Mouse (Mus musculus) macrophage (primary cell): Measurements from ENCODE around the gene Dnajc12. TPM values are rescaled to one million over a fixed set of nuclear protein-coding genes. Genes with fewer than 3 reads are reported as not detected.
"Not testable (repeated sequence)": the region's sequence is repeated elsewhere in the genome, so short reads cannot be mapped to it uniquely, and the experiment has no call there.

ENCODE experiments used
- H3K27ac ChIP-seq: fragments of 350-480 bp; formaldehyde crosslinking; 2 replicates; pipeline ENCODE4 v1.9.0; 2021
- H3K36me3 ChIP-seq: fragments of 350-480 bp; formaldehyde crosslinking; 2 replicates; pipeline ENCODE4 v1.9.0; 2021; ENCODE audit errors: inconsistent target
- H3K4me3 ChIP-seq: fragments of 350-480 bp; formaldehyde crosslinking; 2 replicates; pipeline ENCODE4 v1.9.0; 2021; ENCODE audit errors: inconsistent target
- H3K79me2 ChIP-seq: fragments of 350-480 bp; formaldehyde crosslinking; 2 replicates; pipeline ENCODE4 v1.9.0; 2021; ENCODE audit errors: inconsistent target
- WGBS: methylation state at CpG from one replicate; pipeline ENCODE4 v1.1.7; 2026; ENCODE audit warnings: inconsistent platforms; ENCODE audit not compliant: missing documents; 5-methylcytosine and 5-hydroxymethylcytosine counted together
- polyA plus RNA-seq: library from polyadenylated mRNA; stranded (reverse); fragments of 250-400 nt; gene quantifications from 3 replicates; pipeline ENCODE4 v1.2.4, GENCODE M21; 2018; ENCODE audit warnings: inconsistent platforms

Gene Dnajc12
- polyA plus RNA-seq, 1 experiment from 2014 or later, result 14.2 TPM

- 76% methylated on average over 3 of the region's 3 CpGs for WGBS
- Histone ChIP-seq H3K36me3 (no peaks in the 10 kb centered on the region), H3K4me3 (no peak overlapping the region), H3K27ac (no peak overlapping the region), H3K79me2 (no peaks in the 10 kb centered on the region)
These were observed 14.2 kb upstream of the Dnajc12 start for GRCm38 (mm10) chr10:63368041-63368440.

DNA sequence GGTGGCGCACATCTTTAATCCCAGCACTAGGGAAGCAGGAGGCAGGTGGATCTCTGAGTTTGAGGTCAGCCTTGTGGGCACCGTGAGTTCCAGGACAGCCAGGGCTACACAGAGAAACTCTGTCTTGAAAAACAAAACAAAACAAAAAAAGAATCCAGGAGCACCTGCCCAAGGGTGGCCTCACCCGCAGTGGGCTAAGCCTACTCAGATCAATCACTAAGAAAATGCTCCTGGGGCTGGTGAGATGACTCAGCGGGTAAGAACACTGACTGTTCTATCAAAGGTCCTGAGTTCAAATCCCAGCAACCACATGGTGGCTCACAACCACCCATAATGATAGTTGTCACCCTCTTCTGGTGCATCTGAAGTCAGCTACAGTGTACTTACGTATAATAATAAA, 5.9 kb upstream of the Dnajc12 start:
- WGBS, result 97% methylated on average over 4 of the region's 5 CpGs
- no peaks in the 10 kb centered on the region for H3K79me2 ChIP-seq
- H3K36me3 ChIP-seq, result no peaks in the 10 kb centered on the region
- H3K27ac ChIP-seq, result no peak overlapping the region
- no peak overlapping the region for H3K4me3 ChIP-seq

GRCm38 (mm10) chr10:63377468-63377867, 4.8 kb upstream of the Dnajc12 start:
- H3K79me2 ChIP-seq, result no peaks in the 10 kb centered on the region
- H3K4me3 ChIP-seq, result no peak overlapping the region
- no peaks in the 10 kb centered on the region for H3K36me3 ChIP-seq
- no peak overlapping the region for H3K27ac ChIP-seq
- WGBS, result 24% methylated on average over 9 of the region's 9 CpGs

DNA sequence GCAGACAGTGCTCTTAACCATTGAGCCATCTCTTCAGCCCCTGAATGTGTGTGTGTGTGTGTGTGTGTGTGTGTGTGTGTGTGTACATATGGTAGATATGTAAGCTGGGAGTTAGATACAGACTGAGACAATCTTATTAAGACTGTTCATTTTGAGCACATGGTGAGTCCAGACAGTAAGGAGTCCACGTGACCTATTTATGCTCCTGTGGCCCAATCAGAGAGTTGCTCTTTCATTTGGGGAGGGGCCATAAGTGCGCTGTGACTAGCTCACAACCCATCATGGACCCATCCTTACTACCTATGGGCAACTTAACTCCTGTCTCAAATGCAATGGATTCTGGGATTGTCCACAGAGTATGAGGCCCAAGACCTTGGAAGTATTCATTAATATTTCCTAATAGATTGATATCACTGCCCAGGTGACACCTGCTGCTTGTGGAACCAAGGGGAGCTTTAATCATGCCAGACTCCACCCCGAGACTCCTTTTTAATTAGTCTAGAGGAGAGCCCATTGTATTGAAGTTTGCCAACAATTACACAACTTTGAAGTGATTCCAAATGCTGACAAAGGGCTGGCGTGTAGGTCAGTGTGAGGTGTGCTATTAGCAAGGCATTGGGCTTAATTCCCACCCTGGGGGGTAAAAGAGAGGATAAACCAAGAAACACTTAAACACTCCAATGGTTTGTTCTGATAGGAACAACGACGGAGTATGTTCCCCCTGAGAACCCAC, 3.1 kb upstream of the Dnajc12 start:
- no peak overlapping the region for H3K4me3 ChIP-seq
- no peak overlapping the region for H3K27ac ChIP-seq
- 84% methylated on average over 6 of the region's 6 CpGs for WGBS
- no peaks in the 10 kb centered on the region for H3K36me3 ChIP-seq
- no peaks in the 10 kb centered on the region for H3K79me2 ChIP-seq

DNA sequence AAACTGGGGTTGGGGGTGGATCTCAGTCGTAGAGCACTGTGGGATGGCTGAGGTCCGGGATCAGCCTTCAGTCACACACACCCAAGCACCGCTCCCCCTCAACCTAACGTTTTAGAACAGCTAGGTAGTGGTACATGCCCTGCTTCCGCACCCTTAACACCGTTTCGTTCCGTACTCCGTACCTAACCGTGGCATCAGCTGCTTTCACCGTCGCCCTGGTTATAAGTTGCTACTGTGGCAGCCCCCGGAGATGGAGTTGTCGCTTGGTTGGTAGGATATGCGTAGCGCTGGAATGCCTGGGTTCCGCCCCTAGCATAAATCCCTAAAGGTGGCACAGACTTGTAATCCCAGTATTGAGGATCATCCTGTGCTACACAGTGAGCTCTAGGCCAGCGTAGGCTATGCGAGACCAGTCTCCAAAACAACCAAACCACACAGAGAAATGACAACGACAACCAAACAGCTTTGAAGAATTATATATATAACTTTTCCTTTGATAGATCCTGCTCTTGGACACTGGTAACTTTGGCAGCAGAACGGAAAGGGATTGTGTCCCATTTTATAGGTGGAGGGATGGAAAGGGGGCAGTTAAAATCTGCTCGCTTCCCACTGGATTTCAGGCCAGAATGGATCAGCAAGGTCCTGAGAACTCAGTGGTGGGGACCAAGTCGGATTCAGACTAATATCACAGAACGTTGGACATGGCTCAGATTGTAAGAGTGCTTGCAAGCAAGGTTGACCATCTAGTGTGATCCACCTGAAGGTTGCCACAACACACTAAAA, 554 bp upstream of the Dnajc12 start, which contains the start of gene Sirt1:
Gene Sirt1, minus strand, starts transcription at position 207 of the 783 bp plus-strand sequence.
- Histone ChIP-seq H3K4me3 (peak within 1 kb of the TSS; percentile 71), H3K36me3 (no peaks in the 10 kb centered on the region), H3K27ac (peak within 1 kb of the TSS; percentile 47), H3K79me2 (no peaks in the 10 kb centered on the region)
- 10% methylated on average over 23 of the region's 24 CpGs for WGBS

DNA sequence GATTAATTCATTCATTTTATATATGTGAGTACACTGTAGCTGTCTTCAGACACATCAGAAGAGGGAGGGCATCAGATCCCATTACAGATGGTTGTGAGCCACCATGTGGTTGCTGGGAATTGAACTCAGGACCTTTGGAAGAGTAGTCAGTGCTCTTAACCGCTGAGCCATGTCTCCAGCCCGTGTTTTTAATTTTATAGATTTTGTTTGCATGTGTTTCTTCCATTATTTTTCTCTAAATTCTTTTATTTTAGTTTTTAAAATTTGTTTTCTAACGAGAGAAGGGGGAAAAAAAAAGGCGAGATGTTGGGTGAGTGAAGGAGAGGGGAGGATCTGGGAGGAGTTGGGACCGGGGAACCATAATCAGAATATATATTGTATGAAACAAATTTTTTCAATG, 3.7 kb downstream of the Dnajc12 start:
- peak overlapping the region; percentile 71 for H3K4me3 ChIP-seq
- H3K79me2 ChIP-seq, H3K36me3 ChIP-seq, H3K27ac ChIP-seq: not testable (repeated sequence)
- WGBS, result 49% methylated on average over 5 of the region's 5 CpGs

DNA sequence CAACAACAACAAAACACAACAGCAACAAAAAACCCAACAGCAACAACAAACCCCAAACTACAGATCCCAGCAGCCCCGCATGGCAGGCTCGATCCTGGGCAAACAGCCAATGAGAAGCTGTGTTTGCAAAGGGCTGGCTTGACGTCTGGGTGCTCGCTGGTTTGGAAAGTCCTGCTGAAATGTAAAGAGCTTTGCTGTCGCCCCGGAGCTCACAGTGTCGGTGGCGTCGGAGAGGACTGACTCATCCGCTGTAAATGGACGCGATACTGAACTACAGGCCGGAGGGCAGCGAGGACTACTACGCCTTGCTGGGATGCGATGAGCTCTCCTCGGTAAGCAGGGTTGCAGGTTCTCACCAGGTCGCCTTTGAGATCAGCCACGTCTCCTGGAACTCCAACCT, 4.2 kb downstream of the Dnajc12 start:
- Histone ChIP-seq H3K4me3 (peak overlapping the region; percentile 71), H3K27ac (peak overlapping the region; percentile 42), H3K79me2 (no peaks in the 10 kb centered on the region), H3K36me3 (no peaks in the 10 kb centered on the region)
- under 1% methylated on average over 19 of the region's 19 CpGs for WGBS

- peak overlapping the region; percentile 42 for H3K27ac ChIP-seq
- WGBS, result 5% methylated on average over 10 of the region's 10 CpGs
- H3K4me3 ChIP-seq, result peak overlapping the region; percentile 71
- H3K36me3 ChIP-seq, result no peaks in the 10 kb centered on the region
- no peaks in the 10 kb centered on the region for H3K79me2 ChIP-seq
These were observed 4.7 kb downstream of the Dnajc12 start for GRCm38 (mm10) chr10:63386991-63387390.

- Histone ChIP-seq H3K36me3 (no peaks in the 10 kb centered on the region), H3K27ac (no peak overlapping the region)
- WGBS, result 73% methylated on average over 4 of the region's 4 CpGs
These were observed 6.7 kb downstream of the Dnajc12 start for GRCm38 (mm10) chr10:63388948-63389347.

DNA sequence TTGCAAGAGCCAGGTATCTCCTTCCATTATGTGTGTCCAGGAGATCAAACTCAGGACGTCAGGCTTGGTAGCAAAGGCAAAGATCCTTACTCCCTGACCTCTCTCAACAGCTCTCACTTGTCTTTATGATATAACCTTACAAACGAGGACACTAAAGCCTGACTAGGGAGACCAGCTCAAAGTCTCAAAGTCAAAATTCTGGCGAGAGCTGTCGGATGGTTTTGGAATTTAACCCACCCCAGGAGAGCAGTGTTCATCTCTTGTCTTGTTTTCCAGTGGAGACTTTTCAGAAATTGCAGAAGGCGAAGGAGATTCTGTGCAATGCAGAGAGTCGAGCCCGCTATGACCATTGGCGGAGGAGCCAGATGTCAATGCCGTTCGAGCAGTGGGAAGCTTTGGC, 14.7 kb downstream of the Dnajc12 start:
- Histone ChIP-seq H3K79me2 (no peaks in the 10 kb centered on the region), H3K27ac (no peak overlapping the region), H3K36me3 (no peaks in the 10 kb centered on the region), H3K4me3 (no peak overlapping the region)
- over 99% methylated on average over 10 of the region's 10 CpGs for WGBS

More at GRCm38 (mm10) chr10:63388948-63389347, 6.7 kb downstream of the Dnajc12 start:
- Histone ChIP-seq H3K4me3 (no peak overlapping the region), H3K79me2 (no peaks in the 10 kb centered on the region)

DNA sequence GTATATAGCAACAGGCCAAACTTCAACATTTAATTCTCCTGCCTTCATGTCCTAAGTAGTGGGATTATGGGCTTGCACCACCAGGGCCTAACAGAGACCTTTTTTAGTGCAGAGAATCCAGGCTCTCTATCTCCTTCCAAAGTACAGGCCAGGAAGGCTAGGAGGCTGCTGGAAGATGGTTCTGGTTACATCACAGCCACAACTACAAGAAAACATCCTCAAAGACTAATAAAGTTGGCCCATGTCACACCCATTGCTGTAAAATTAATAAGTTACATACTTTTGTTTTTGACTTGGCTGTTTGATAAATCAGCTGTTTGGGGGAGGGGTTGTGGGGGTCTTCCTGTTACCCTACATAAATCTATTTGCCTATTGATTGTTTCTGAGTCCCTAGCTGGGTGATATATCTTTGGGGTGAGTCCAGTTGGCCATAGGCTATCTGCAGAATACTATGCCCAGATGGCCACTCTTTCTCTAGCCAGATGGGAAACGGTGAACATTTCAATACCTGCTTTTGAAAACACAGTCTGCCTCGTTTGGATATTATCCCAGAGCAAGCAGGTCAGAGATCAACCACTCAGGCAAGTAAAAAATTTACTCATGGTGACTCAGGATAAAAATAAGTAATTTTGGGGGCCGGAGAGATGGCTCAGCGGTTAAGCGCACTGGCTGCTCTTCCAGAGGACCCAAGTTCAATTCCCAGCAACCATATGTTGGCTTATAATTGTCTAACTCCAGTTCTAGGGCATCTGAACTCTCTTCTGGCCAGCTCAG, 20.7 kb downstream of the Dnajc12 start:
- 96% methylated on average over 5 of the region's 5 CpGs for WGBS
- Histone ChIP-seq H3K36me3 (no peaks in the 10 kb centered on the region), H3K27ac (no peak overlapping the region), H3K79me2 (no peaks in the 10 kb centered on the region), H3K4me3 (no peak overlapping the region)

- 86% methylated on average over 2 of the region's 2 CpGs for WGBS
- Histone ChIP-seq H3K4me3 (no peak overlapping the region), H3K79me2 (no peaks in the 10 kb centered on the region), H3K27ac (no peak overlapping the region), H3K36me3 (no peaks in the 10 kb centered on the region)
These were observed 21.4 kb downstream of the Dnajc12 start for GRCm38 (mm10) chr10:63403636-63404035.

GRCm38 (mm10) chr10:63410162-63410956, 28.1 kb downstream of the Dnajc12 start:
- H3K4me3 ChIP-seq, result no peak overlapping the region
- no peaks in the 10 kb centered on the region for H3K36me3 ChIP-seq
- H3K79me2 ChIP-seq, result no peaks in the 10 kb centered on the region
- no peak overlapping the region for H3K27ac ChIP-seq
- 44% methylated on average over 16 of the region's 16 CpGs for WGBS

- H3K4me3 ChIP-seq, H3K36me3 ChIP-seq, H3K79me2 ChIP-seq, H3K27ac ChIP-seq: not testable (repeated sequence)
- 90% methylated on average over 2 of the region's 7 CpGs for WGBS
These were observed 29.4 kb downstream of the Dnajc12 start for GRCm38 (mm10) chr10:63411674-63412073.
